ENCODE assay signal across 8 mouse cellular contexts in genomic region chr14:20639918-20640619, GRCm38 (mm10). TPM values are rescaled to one million over a fixed set of nuclear protein-coding genes. Genes with fewer than 3 reads are reported as not detected.
DNase-seq lines count a peak whose midpoint lies in the region; ATAC-seq lines count a peak whose summit lies in the region.

No protein-coding gene starts in this region.

- H3K4me3 ChIP-seq in forebrain, embryonic 15.5 days = peak overlapping the region; percentile 90
- peak overlapping the region; percentile 81 for H3K4me3 ChIP-seq in liver, embryonic 13.5 days (replicated peaks)

- peak overlapping the region; percentile 94 for H3K27ac ChIP-seq in forebrain, embryonic 15.5 days (replicated peaks)
- peak overlapping the region; percentile 90 for H3K27ac ChIP-seq in liver, embryonic 13.5 days

- H3K4me1 ChIP-seq in forebrain, embryonic 15.5 days = peaks cover 12% of the 10 kb centered on the region
- H3K4me1 ChIP-seq in liver, embryonic 13.5 days (replicated peaks) = peaks cover 29% of the 10 kb centered on the region

- WGBS in forebrain, embryonic 15.5 days = under 1% methylated on average over 16 of the region's 16 CpGs
- 8% methylated on average over 16 of the region's 16 CpGs for WGBS in liver, embryonic 13.5 days (ENCODE audit: insufficient replicate concordance)

- peak; percentile 36 for DNase-seq in adrenal gland, postnatal 14 days
- no peak for DNase-seq in adrenal gland, postnatal 4 days (ENCODE audit: low spot score in 2 of 2)
- peak; percentile 14 for DNase-seq in right cerebral cortex, postnatal 4 days
- no peak for DNase-seq in right cerebral cortex, adult 18-20 months
- no peak for DNase-seq in liver, embryonic 13.5 days
- peak; percentile 34 for DNase-seq in retina, postnatal 1 day
- DNase-seq in left cerebral cortex, postnatal 4 days = no peak

- H3K27me3 ChIP-seq in forebrain, embryonic 15.5 days = no peaks in the 10 kb centered on the region
- no peaks in the 10 kb centered on the region for H3K27me3 ChIP-seq in liver, embryonic 13.5 days

- H3K9ac ChIP-seq in forebrain, embryonic 15.5 days (replicated peaks) = peak overlapping the region; percentile 82
- H3K9ac ChIP-seq in liver, embryonic 13.5 days = peak overlapping the region; percentile 87

- intact Hi-C loops in left cerebral cortex, postnatal 4 days (cut with DNase I) = no loop called here

- peak; percentile 67 for ATAC-seq in forebrain, embryonic 15.5 days (replicated peaks)
- ATAC-seq in liver, embryonic 13.5 days (ENCODE audit: low read depth) = peak; percentile 55

- peak overlapping the region; percentile 86 for H3K4me2 ChIP-seq in forebrain, embryonic 15.5 days (replicated peaks)
- peak overlapping the region; percentile 90 for H3K4me2 ChIP-seq in liver, embryonic 13.5 days

- H3K9me3 ChIP-seq in forebrain, embryonic 15.5 days = no peaks in the 10 kb centered on the region
- no peaks in the 10 kb centered on the region for H3K9me3 ChIP-seq in liver, embryonic 13.5 days (replicated peaks)

- H3K36me3 ChIP-seq in forebrain, embryonic 15.5 days = no peaks in the 10 kb centered on the region
- no peaks in the 10 kb centered on the region for H3K36me3 ChIP-seq in liver, embryonic 13.5 days

RNA-seq across cellular contexts. Expression of gene Usp54, which starts 0.8 kb away (rescaled TPM):
- 13.5 and 14.8 TPM in 2 replicates for total RNA-seq in adrenal gland, postnatal 14 days (2021)
- total RNA-seq in adrenal gland, postnatal 4 days (2021) = 10 to 100 TPM; 20.0 to 20.4 TPM
- polyA plus RNA-seq in forebrain, embryonic 15.5 days (2015; fragmentation: Nextera tagmentation; extraction: Ambion mirVana) = 9.0 and 10.1 TPM in 2 replicates
- 1.0 and 1.2 TPM in 2 replicates for polyA plus RNA-seq in liver, embryonic 13.5 days (2015; fragmentation: Nextera tagmentation; extraction: Ambion mirVana)
- 10 to 100 TPM; 23.0 to 26.9 TPM for total RNA-seq in left cerebral cortex, postnatal 4 days (2021)

RNA-seq across cellular contexts. Expression of gene Myoz1, which starts 16.3 kb away (rescaled TPM):
- not detected in 2 replicates for total RNA-seq in adrenal gland, postnatal 14 days (2021)
- 10 to 100 TPM; 11.0 to 25.8 TPM for total RNA-seq in adrenal gland, postnatal 4 days (2021)
- not detected in 2 replicates for polyA plus RNA-seq in forebrain, embryonic 15.5 days (2015; fragmentation: Nextera tagmentation; extraction: Ambion mirVana)
- polyA plus RNA-seq in liver, embryonic 13.5 days (2015; fragmentation: Nextera tagmentation; extraction: Ambion mirVana) = 0.10 and 0.29 TPM in 2 replicates
- total RNA-seq in left cerebral cortex, postnatal 4 days (2021) = not detected

RNA-seq across cellular contexts. Expression of gene Synpo2l, which starts 28.1 kb away (rescaled TPM):
- 0.19 and 0.71 TPM in 2 replicates for total RNA-seq in adrenal gland, postnatal 14 days (2021)
- 10 to 100 TPM in 1 of 2 experiments, 1 to 10 TPM in 1; 3.6 to 11.8 TPM for total RNA-seq in adrenal gland, postnatal 4 days (2021)
- polyA plus RNA-seq in forebrain, embryonic 15.5 days (2015; fragmentation: Nextera tagmentation; extraction: Ambion mirVana) = 0.11 and 0.17 TPM in 2 replicates
- 0.41 and 0.51 TPM in 2 replicates for polyA plus RNA-seq in liver, embryonic 13.5 days (2015; fragmentation: Nextera tagmentation; extraction: Ambion mirVana)
- total RNA-seq in left cerebral cortex, postnatal 4 days (2021) = under 1 TPM; 0.16 to 0.28 TPM

RNA-seq across cellular contexts. Expression of gene Sec24c, which starts 34.0 kb away (rescaled TPM):
- total RNA-seq in adrenal gland, postnatal 14 days (2021) = 137 and 149 TPM in 2 replicates
- total RNA-seq in adrenal gland, postnatal 4 days (2021) = 100 to 1,000 TPM; 137 to 140 TPM
- polyA plus RNA-seq in forebrain, embryonic 15.5 days (2015; fragmentation: Nextera tagmentation; extraction: Ambion mirVana) = 83.9 and 85.5 TPM in 2 replicates
- 30.2 and 38.4 TPM in 2 replicates for polyA plus RNA-seq in liver, embryonic 13.5 days (2015; fragmentation: Nextera tagmentation; extraction: Ambion mirVana)
- total RNA-seq in left cerebral cortex, postnatal 4 days (2021) = 100 to 1,000 TPM; 124 to 151 TPM

RNA-seq across cellular contexts. Expression of gene Fut11, which starts 54.7 kb away (rescaled TPM):
- total RNA-seq in adrenal gland, postnatal 14 days (2021) = 17.0 and 18.7 TPM in 2 replicates
- total RNA-seq in adrenal gland, postnatal 4 days (2021) = 10 to 100 TPM; 25.9 to 26.1 TPM
- 23.1 and 23.9 TPM in 2 replicates for polyA plus RNA-seq in forebrain, embryonic 15.5 days (2015; fragmentation: Nextera tagmentation; extraction: Ambion mirVana)
- polyA plus RNA-seq in liver, embryonic 13.5 days (2015; fragmentation: Nextera tagmentation; extraction: Ambion mirVana) = 6.5 and 7.3 TPM in 2 replicates
- 10 to 100 TPM; 21.9 to 22.3 TPM for total RNA-seq in left cerebral cortex, postnatal 4 days (2021)

Comparison
In these comparisons a context has a peak if more than half of its experiments do, and no peak if none do; other contexts are left out.
1. DNase-seq: peak in adrenal gland, postnatal 14 days (single experiment), right cerebral cortex, postnatal 4 days (single experiment) and retina, postnatal 1 day (single experiment); none in adrenal gland, postnatal 4 days (0 of 2), right cerebral cortex, adult 18-20 months (single experiment), liver, embryonic 13.5 days (single experiment) and left cerebral cortex, postnatal 4 days (single experiment).
2. RNA of gene Myoz1, which starts 16.3 kb away (total RNA-seq): 11.0 to 25.8 TPM in adrenal gland, postnatal 4 days; not detected in left cerebral cortex, postnatal 4 days and not detected in adrenal gland, postnatal 14 days; every median in the first group is over 10 times any median in the second.